Mouse (Mus musculus) thymus, adult 2 months (tissue): ENCODE results near the gene Racgap1.

Source experiments
- CTCF ChIP-seq: fragments of 200-500 bp; IDR thresholded peaks from 2 replicates; pipeline ENCODE4 v1.5.1; 2012; ENCODE audit warnings: mild to moderate bottlenecking, control low read depth, low read length, moderate library complexity, borderline replicate concordance; ENCODE audit not compliant: control insufficient read depth, poor library complexity, insufficient read depth; ENCODE audit errors: extremely low read depth
- POLR2A ChIP-seq: fragments of 200-500 bp; IDR thresholded peaks from 2 replicates; pipeline ENCODE4 v1.6.1; 2012; ENCODE audit warnings: mild to moderate bottlenecking, low read length, control low read depth, moderate library complexity; ENCODE audit not compliant: control insufficient read depth, poor library complexity, insufficient read depth; ENCODE audit errors: extremely low read depth

DNA sequence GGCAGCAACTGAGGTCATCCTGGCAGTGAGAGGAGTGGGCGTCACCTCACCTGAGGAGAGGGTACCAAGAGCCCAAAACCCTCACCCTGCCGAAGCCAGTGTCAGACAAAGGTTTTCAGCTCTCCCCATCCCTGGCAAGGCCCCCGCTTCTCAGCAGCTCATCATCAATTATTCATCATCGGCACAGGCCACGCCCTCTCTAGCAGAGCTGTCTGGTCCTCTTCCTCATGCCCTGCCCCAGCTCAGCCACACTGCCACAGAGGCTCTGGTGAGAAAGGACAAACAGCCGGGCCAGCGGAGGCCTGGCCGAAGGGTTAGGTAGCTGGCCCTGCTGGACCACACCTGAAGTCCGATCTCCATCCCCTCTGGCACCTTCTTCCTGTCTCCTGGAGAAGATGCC is 40.5 kb upstream of the Racgap1 start:
- TF ChIP-seq CTCF (no peak), POLR2A (no peak)
